Mouse (Mus musculus): ENCODE results near the gene Mpig6b. TPM values are rescaled to one million over a fixed set of nuclear protein-coding genes. Genes with fewer than 3 reads are reported as not detected.

Mpig6b gene
- polyA plus RNA-seq, 1 experiment = 3.7 TPM

DNA sequence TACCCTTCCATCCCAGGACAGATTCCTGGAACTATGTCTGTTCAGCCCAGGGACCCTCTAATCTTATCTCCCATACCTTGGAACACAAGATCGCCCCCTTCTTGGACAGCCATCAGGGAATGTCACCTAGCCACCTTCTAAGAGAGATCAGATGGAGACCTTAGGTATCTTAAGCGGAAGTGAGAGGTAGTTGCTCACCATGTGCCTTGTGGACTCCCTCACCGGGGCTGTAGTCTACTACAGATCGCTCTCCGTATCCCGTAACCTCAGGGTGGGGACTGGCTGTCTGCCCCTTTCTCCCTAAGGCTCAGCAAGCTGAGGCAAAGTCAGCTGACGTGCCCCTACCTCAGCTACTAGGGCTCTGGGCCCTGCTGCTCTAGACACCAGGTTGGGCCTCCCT, 38.1 kb upstream of the Mpig6b start:
- Histone ChIP-seq H3K4me3 (ENCODE audit: control insufficient read depth, low read depth, low read length) (no peak overlapping the region), H3K27me3 (ENCODE audit: control insufficient read depth, insufficient read depth, low read length) (no peaks in the 10 kb centered on the region), H3K4me1 (ENCODE audit: control insufficient read depth, insufficient read depth, low read length) (peaks cover 2% of the 10 kb centered on the region), H3K36me3 (ENCODE audit: control insufficient read depth, insufficient read depth, low read length) (no peaks in the 10 kb centered on the region; the same call in 1 of the 2 replicates), H3K27ac (ENCODE audit: control insufficient read depth, insufficient read depth, low read depth, low read length) (no peak overlapping the region)
- TF ChIP-seq CTCF (IDR thresholded peaks at IDR 0.05; ENCODE audit: control insufficient read depth, insufficient read depth, insufficient replicate concordance, low read depth, low read length) (no peak), POLR2A (IDR thresholded peaks at IDR 0.05; ENCODE audit: control insufficient read depth, low read depth, low read length) (no peak)

DNA sequence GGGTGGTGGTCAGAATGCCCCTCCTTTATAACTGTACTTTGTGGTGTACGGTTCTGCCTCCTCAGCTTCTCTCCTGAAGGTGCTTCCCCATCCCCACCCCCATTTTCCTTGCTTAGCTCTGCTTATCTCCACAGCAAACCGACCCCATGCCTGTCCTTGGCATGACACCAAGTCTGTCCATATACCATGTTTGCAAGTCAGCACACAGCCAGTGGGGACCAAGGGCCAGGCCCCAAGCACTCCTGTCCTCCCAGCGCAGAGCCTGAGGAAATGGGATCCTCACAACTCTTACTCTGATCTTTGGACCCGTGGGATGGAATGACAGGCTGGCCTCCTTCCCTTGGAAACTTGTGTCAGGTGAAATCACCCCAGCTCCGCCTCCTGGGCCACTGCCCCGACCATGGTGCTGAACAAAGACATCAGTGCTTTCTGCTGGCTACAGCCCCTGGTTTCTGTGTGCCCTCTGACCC, 37.3 kb upstream of the Mpig6b start:
- H3K27ac ChIP-seq (ENCODE audit: control insufficient read depth, insufficient read depth, low read depth, low read length) = no peak overlapping the region
- no peak overlapping the region for H3K4me3 ChIP-seq (ENCODE audit: control insufficient read depth, low read depth, low read length)
- no peaks in the 10 kb centered on the region; the same call in 1 of the 2 replicates for H3K36me3 ChIP-seq (ENCODE audit: control insufficient read depth, insufficient read depth, low read length)
- TF ChIP-seq POLR2A (IDR thresholded peaks at IDR 0.05; ENCODE audit: control insufficient read depth, low read depth, low read length) (no peak), CTCF (IDR thresholded peaks at IDR 0.05; ENCODE audit: control insufficient read depth, insufficient read depth, insufficient replicate concordance, low read depth, low read length) (no peak)
- no peaks in the 10 kb centered on the region for H3K4me1 ChIP-seq (ENCODE audit: control insufficient read depth, insufficient read depth, low read length)
- no peaks in the 10 kb centered on the region for H3K27me3 ChIP-seq (ENCODE audit: control insufficient read depth, insufficient read depth, low read length)

DNA sequence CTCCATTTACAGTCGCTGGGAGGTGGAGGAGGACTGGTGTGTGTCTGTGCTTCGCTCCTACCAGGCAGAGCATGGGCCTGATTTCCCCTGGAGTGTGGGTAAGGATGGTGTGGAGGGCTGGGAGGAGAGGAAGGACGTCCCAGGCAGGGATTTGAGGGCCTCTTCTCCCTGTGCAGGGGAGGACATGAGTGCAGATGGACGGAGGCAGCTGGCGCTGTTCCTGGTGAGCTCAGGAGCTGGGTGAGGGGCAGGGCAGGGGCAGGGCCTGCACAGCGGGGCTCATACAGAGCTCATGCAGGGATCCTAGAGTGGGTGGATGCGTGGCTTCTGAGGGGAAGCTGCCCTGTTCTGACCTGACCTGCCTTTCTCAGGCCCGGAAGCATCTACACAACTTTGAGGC, 36.3 kb upstream of the Mpig6b start:
- Histone ChIP-seq H3K27ac (ENCODE audit: control insufficient read depth, insufficient read depth, low read depth, low read length) (no peak overlapping the region), H3K36me3 (ENCODE audit: control insufficient read depth, insufficient read depth, low read length) (no peaks in the 10 kb centered on the region; the same call in 1 of the 2 replicates), H3K27me3 (ENCODE audit: control insufficient read depth, insufficient read depth, low read length) (no peaks in the 10 kb centered on the region), H3K4me1 (ENCODE audit: control insufficient read depth, insufficient read depth, low read length) (no peaks in the 10 kb centered on the region), H3K4me3 (ENCODE audit: control insufficient read depth, low read depth, low read length) (no peak overlapping the region)
- no peak for TF ChIP-seq POLR2A (IDR thresholded peaks at IDR 0.05; ENCODE audit: control insufficient read depth, low read depth, low read length)
- TF ChIP-seq CTCF (IDR thresholded peaks at IDR 0.05; ENCODE audit: control insufficient read depth, insufficient read depth, insufficient replicate concordance, low read depth, low read length) = no peak

DNA sequence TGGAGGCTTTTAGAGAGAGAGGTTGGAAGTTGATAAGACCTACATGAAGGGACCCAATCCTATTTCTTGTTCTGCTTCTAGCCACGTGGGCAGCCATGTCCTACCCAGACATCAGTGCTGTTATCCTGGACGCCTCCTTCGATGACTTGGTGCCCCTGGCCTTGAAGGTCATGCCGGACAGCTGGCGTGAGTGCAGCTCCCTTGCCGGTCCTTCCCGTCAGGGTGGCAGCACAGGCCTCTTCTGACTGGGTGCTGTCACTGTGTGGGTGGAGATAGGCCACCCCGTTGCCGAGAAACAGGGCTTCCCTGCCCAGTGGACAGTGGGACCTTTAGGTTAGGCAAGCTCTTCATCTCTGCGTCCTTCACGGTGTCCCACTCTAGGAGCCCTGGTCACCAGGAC, 35.2 kb upstream of the Mpig6b start:
- Histone ChIP-seq H3K4me1 (ENCODE audit: control insufficient read depth, insufficient read depth, low read length) (no peaks in the 10 kb centered on the region), H3K27me3 (ENCODE audit: control insufficient read depth, insufficient read depth, low read length) (no peaks in the 10 kb centered on the region), H3K27ac (ENCODE audit: control insufficient read depth, insufficient read depth, low read depth, low read length) (no peak overlapping the region), H3K4me3 (ENCODE audit: control insufficient read depth, low read depth, low read length) (no peak overlapping the region), H3K36me3 (ENCODE audit: control insufficient read depth, insufficient read depth, low read length) (no peaks in the 10 kb centered on the region; the same call in none of the 2 replicates)
- TF ChIP-seq CTCF (IDR thresholded peaks at IDR 0.05; ENCODE audit: control insufficient read depth, insufficient read depth, insufficient replicate concordance, low read depth, low read length) = no peak
- TF ChIP-seq POLR2A (IDR thresholded peaks at IDR 0.05; ENCODE audit: control insufficient read depth, low read depth, low read length) = no peak

DNA sequence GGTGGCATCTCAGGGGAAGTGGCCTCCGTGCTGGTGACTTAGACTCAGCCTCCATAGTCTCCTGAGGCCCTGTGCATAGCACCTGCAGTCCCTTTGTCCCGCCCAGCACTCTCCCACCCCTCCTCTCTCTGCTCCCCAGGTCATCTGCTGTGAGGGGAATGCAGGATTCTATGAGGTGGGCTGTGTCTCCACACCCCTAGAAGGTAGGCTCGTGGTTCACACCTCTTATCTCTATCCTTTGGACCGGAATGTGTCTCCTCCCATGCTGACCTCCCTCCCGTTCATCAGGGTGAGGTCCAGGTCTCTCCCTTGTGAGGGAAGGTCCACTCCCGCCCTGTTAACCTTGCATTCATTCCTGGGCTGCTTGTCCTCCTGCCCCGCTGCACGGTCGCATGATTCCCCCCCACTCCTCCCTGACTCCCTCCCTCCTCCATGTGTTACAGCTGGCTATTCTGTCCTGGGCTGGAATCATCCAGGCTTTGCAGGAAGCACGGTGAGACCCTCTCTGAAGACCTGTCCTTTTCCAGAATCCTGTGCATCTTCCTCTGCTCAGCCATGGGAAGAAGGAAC, 34.3 kb upstream of the Mpig6b start:
- TF ChIP-seq POLR2A (IDR thresholded peaks at IDR 0.05; ENCODE audit: control insufficient read depth, low read depth, low read length) (no peak), CTCF (IDR thresholded peaks at IDR 0.05; ENCODE audit: control insufficient read depth, insufficient read depth, insufficient replicate concordance, low read depth, low read length) (no peak)
- no peaks in the 10 kb centered on the region for H3K27me3 ChIP-seq (ENCODE audit: control insufficient read depth, insufficient read depth, low read length)
- no peaks in the 10 kb centered on the region; the same call in none of the 2 replicates for H3K36me3 ChIP-seq (ENCODE audit: control insufficient read depth, insufficient read depth, low read length)
- no peaks in the 10 kb centered on the region for H3K4me1 ChIP-seq (ENCODE audit: control insufficient read depth, insufficient read depth, low read length)
- H3K27ac ChIP-seq (ENCODE audit: control insufficient read depth, insufficient read depth, low read depth, low read length) = no peak overlapping the region
- H3K4me3 ChIP-seq (ENCODE audit: control insufficient read depth, low read depth, low read length) = no peak overlapping the region

DNA sequence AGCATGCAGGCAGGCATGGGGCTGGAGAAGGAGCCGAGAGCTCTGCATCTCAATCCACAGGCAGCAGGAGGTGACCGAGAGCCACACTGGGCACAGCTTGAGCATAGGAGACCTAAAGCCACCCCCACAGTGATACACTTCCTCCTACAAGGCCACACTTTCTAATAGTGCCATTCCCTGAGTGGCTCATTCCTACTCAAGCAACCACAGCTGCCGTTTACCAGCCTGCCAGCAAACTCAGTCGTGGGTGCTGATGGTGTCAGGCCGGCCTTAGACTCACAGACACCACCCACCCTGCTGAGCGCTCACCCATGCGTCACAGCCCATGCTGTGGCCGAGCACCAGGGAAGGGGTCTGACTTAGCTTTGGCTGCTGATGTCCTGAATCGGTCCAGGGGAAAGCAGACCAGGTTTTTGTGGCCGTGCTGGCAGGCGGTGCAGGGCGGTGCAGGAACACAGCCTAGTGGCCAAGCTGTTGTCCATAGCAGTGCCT, 31.2 kb upstream of the Mpig6b start:
- TF ChIP-seq CTCF (IDR thresholded peaks at IDR 0.05; ENCODE audit: control insufficient read depth, insufficient read depth, insufficient replicate concordance, low read depth, low read length) = no peak
- Histone ChIP-seq H3K27me3 (ENCODE audit: control insufficient read depth, insufficient read depth, low read length) (no peaks in the 10 kb centered on the region), H3K4me3 (ENCODE audit: control insufficient read depth, low read depth, low read length) (no peak overlapping the region), H3K27ac (ENCODE audit: control insufficient read depth, insufficient read depth, low read depth, low read length) (no peak overlapping the region), H3K36me3 (ENCODE audit: control insufficient read depth, insufficient read depth, low read length) (no peaks in the 10 kb centered on the region; the same call in none of the 2 replicates), H3K4me1 (ENCODE audit: control insufficient read depth, insufficient read depth, low read length) (no peaks in the 10 kb centered on the region)

DNA sequence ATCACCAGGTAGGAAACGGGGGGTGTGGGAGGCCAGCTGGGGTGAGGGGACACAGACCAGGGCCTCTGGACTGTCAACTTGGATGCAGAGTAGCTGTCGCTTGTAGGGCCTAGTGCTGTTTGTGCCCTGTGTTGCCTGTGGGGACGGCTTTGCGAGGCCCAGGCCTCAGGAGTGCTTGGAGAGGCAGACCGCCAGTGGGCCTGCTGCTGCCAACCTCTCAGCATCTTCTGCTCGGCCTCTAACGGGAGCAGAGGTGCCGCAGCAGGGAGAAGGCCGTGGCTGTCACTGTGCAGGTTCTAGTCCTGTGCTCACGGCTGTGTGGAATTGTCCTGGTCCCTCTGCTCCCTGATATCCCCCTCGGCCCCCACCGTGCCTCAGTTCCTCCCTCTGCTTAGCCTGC, 30.6 kb upstream of the Mpig6b start:
- TF ChIP-seq CTCF (IDR thresholded peaks at IDR 0.05; ENCODE audit: control insufficient read depth, insufficient read depth, insufficient replicate concordance, low read depth, low read length) (no peak), POLR2A (IDR thresholded peaks at IDR 0.05; ENCODE audit: control insufficient read depth, low read depth, low read length) (no peak)
- Histone ChIP-seq H3K36me3 (ENCODE audit: control insufficient read depth, insufficient read depth, low read length) (no peaks in the 10 kb centered on the region; the same call in none of the 2 replicates), H3K4me3 (ENCODE audit: control insufficient read depth, low read depth, low read length) (no peak overlapping the region), H3K27ac (ENCODE audit: control insufficient read depth, insufficient read depth, low read depth, low read length) (no peak overlapping the region), H3K4me1 (ENCODE audit: control insufficient read depth, insufficient read depth, low read length) (no peaks in the 10 kb centered on the region), H3K27me3 (ENCODE audit: control insufficient read depth, insufficient read depth, low read length) (no peaks in the 10 kb centered on the region)
